Mouse (Mus musculus) regulatory T cell (primary cell): Measurements from ENCODE around the gene Akna.

ENCODE experiments used
- in situ Hi-C: fragments of 300-600 bp; cut with MboI, MseI; formaldehyde crosslinking; loops from one replicate; pipeline ENCODE4 v1.15.1; 2025; ENCODE audit warnings: high pct_unique_total_duplicates

Akna gene

GRCm38 (mm10) chr4:63388029-63388428 lies 15.1 kb downstream of the Akna start:
- in situ Hi-C loops, result loop anchor here (25.0 kb wide), 1 partner anchor 901 kb away; the partner anchor contains the start of gene Bspry

- in situ Hi-C loops, result loop anchor here (25.0 kb wide), 1 partner anchor 898 kb away; the partner anchor contains the start of gene Bspry
These were observed 17.4 kb downstream of the Akna start for GRCm38 (mm10) chr4:63385784-63386183.

- in situ Hi-C loops, result loop anchor here (25.0 kb wide), 1 partner anchor 898 kb away; the partner anchor contains the start of gene Bspry
These were observed 17.9 kb downstream of the Akna start for GRCm38 (mm10) chr4:63385253-63385652.

GRCm38 (mm10) chr4:63384262-63384661 lies 18.9 kb downstream of the Akna start:
- in situ Hi-C loops, result loop anchor here (25.0 kb wide), 1 partner anchor 897 kb away; the partner anchor contains the start of gene Bspry

GRCm38 (mm10) chr4:63383474-63383873 lies 19.7 kb downstream of the Akna start:
- in situ Hi-C loops, result loop anchor here (25.0 kb wide), 1 partner anchor 896 kb away; the partner anchor contains the start of gene Bspry

- in situ Hi-C loops, result loop anchor here (25.0 kb wide), 1 partner anchor 896 kb away; the partner anchor contains the start of gene Bspry
These were observed 20.3 kb downstream of the Akna start for GRCm38 (mm10) chr4:63382676-63383369.

GRCm38 (mm10) chr4:63377483-63377882 lies 25.7 kb downstream of the Akna start:
- in situ Hi-C loops, result loop anchor here (25.0 kb wide), 1 partner anchor 890 kb away; the partner anchor contains the start of gene Bspry

GRCm38 (mm10) chr4:63375367-63375766 lies 27.8 kb downstream of the Akna start:
- in situ Hi-C loops, result loop anchor here (25.0 kb wide), 1 partner anchor 888 kb away; the partner anchor contains the start of gene Bspry

- in situ Hi-C loops, result loop anchor here (5.0 kb wide), 1 partner anchor 33 kb away; no protein-coding TSS in a partner anchor
These were observed 28.8 kb downstream of the Akna start for GRCm38 (mm10) chr4:63374331-63374730.

- in situ Hi-C loops, result loop anchor here (5.0 kb wide), 1 partner anchor 34 kb away; no protein-coding TSS in a partner anchor
These were observed 29.8 kb downstream of the Akna start for GRCm38 (mm10) chr4:63373404-63373803.

GRCm38 (mm10) chr4:63371890-63372289 lies 31.3 kb downstream of the Akna start:
- in situ Hi-C loops, result loop anchor here (5.0 kb wide), 1 partner anchor 35 kb away; no protein-coding TSS in a partner anchor

GRCm38 (mm10) chr4:63370897-63371296 lies 32.3 kb downstream of the Akna start:
- in situ Hi-C loops, result loop anchor here (5.0 kb wide), 1 partner anchor 36 kb away; no protein-coding TSS in a partner anchor

GRCm38 (mm10) chr4:63368577-63368976 lies 34.6 kb downstream of the Akna start:
- in situ Hi-C loops, result no loop called here

GRCm38 (mm10) chr4:63362150-63362549 lies 41.0 kb downstream of the Akna start, which contains the start of gene Orm2:
TSS of gene Orm2 (plus strand) at chr4:63362449.
- in situ Hi-C loops, result no loop called here

GRCm38 (mm10) chr4:63359861-63360260 lies 43.3 kb downstream of the Akna start:
- in situ Hi-C loops, result no loop called here

GRCm38 (mm10) chr4:63356981-63357570 lies 46.1 kb downstream of the Akna start:
- in situ Hi-C loops, result no loop called here

GRCm38 (mm10) chr4:63355877-63356665 lies 47.1 kb downstream of the Akna start, which contains the start of gene Orm3:
TSS of gene Orm3 (plus strand) at chr4:63356162.
- in situ Hi-C loops, result no loop called here

GRCm38 (mm10) chr4:63348524-63348923 lies 54.6 kb downstream of the Akna start:
- in situ Hi-C loops, result no loop called here

GRCm38 (mm10) chr4:63346659-63347058 lies 56.5 kb downstream of the Akna start:
- in situ Hi-C loops, result no loop called here

- in situ Hi-C loops, result no loop called here
These were observed 57.9 kb downstream of the Akna start for GRCm38 (mm10) chr4:63345261-63345660.

- in situ Hi-C loops, result no loop called here
These were observed 58.9 kb downstream of the Akna start, which contains the start of gene Orm1 for GRCm38 (mm10) chr4:63344295-63344694. TSS of gene Orm1 (plus strand) at chr4:63344560.
